Mouse (Mus musculus): Measurements from ENCODE around the gene Pip4p1. TPM values are rescaled to one million over a fixed set of nuclear protein-coding genes. Genes with fewer than 3 reads are reported as not detected.
"Not testable (repeated sequence)": the region's sequence is repeated elsewhere in the genome, so short reads cannot be mapped to it uniquely, and the experiment has no call there.

Gene Pip4p1
- total and polyA plus RNA-seq, 2 experiments, result 11.9 to 40.5 TPM

DNA sequence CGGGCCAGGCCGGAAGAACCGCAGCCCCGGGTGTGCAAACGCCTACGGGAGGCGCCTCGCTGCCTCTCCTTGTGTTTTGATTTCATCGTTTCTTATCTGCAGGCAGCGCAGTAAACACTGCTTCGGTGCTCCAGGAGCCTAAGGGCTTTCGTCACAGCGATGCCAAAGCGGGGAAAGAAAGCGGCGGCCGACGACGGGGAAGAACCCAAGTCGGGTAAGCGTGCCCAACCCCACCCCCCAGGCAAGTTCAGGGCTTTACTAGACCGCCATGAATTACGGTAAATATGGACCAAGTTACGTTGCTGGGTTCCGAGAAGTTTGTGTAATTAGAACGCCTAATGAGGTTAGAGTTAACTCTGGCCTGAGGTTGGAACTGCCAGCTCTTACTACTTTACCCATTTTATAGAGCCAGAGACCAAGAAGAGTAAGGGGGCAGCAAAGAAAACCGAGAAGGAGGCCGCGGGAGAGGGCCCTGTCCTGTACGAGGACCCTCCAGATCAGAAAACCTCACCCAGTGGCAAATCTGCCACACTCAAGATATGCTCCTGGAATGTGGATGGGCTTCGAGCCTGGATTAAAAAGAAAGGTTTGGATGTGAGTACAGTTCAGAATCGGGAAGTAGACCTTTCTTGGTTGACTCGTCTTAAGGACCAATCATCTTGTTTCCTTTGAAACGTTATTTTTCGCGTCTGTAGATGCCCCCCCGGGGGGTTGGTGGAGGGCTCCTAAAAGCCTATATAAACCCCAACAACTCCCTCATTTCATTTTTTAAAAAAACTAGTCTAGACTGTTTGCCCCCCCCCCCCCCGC is 5.3 kb downstream of the Pip4p1 start:
- peaks cover 29% of the 10 kb centered on the region for H3K36me3 ChIP-seq (ENCODE audit: control insufficient read depth, insufficient read depth, low read length)
- peak overlapping the region; percentile 32 for H3K27ac ChIP-seq (replicated peaks; ENCODE audit: insufficient read depth, low read depth, low read length)
- peak; percentile 31 for DNase-seq (ENCODE audit: extremely low read depth, low read depth, low spot score)
- no peak for TF ChIP-seq POLR2A (IDR thresholded peaks at IDR 0.05; ENCODE audit: extremely low read depth, insufficient read depth, low read length)
- no peak for TF ChIP-seq CTCF (IDR thresholded peaks at IDR 0.05; ENCODE audit: low read depth, low read length)
- peak overlapping the region; percentile 64 for H3K4me3 ChIP-seq (ENCODE audit: insufficient read depth, low read depth, low read length)
- WGBS, result 2% methylated on average over 38 of the region's 38 CpGs
- H3K9ac ChIP-seq (ENCODE audit: low read depth, low read length), result peak overlapping the region; percentile 71
- H3K79me2 ChIP-seq (ENCODE audit: control insufficient read depth, insufficient read depth, low read length), result no peaks in the 10 kb centered on the region; the same call in 1 of the 2 replicates
- peaks cover 5% of the 10 kb centered on the region for H3K4me1 ChIP-seq (ENCODE audit: control insufficient read depth, insufficient read depth, low read length)
- H3K27me3 ChIP-seq (ENCODE audit: control insufficient read depth, insufficient read depth, low read length), result no peaks in the 10 kb centered on the region

DNA sequence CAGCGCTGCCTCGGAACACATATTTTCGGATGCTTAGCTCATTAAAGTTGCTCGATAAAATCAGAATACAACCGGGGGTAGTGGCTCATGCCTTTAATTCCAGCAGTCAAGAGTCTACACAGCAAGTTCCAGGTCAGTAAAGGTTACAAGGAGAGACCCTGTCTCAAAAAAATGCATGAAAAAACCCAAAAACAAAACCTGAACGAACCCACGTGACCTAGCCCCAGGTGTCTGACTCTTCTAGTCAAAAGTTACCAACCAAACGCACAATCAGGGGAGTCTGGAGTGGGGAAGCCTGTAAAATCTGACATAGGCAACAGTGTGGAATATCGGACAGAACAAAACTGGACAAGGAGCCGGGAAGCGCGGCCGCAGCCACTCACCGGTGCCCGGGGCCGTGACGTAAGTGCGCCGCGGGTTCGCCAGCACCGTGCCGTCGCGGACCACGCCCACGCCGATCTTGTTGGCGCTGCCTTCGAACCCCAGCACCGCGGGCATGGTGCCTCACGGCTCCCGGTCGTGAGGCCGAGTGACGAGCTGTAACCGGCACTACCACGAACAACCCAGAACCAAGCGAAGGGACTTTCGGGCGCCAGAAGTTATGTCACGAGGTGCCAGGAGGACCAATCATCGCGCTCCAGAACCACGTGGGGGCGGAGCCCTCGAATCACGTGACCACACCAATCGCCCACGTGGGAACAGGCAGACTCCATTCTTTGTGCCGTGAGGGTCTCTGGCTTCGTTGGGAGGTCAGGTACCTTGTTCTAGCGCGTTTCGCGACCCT is 6.2 kb downstream of the Pip4p1 start, which contains the start of the genes Osgep and Apex1:
TSS of gene Osgep (minus strand) at position 613 of the 784 bp plus-strand sequence.
TSS of gene Apex1 (plus strand) at position 688 of the 784 bp plus-strand sequence.
- Histone ChIP-seq H3K79me2 (ENCODE audit: control insufficient read depth, insufficient read depth, low read length) (no peaks in the 10 kb centered on the region), H3K9ac (ENCODE audit: low read depth, low read length) (peak within 1 kb of the TSS; percentile 78), H3K4me1 (ENCODE audit: control insufficient read depth, insufficient read depth, low read length) (no peaks in the 10 kb centered on the region; the same call in none of the 2 replicates), H3K4me3 (ENCODE audit: insufficient read depth, low read depth, low read length) (peak within 1 kb of the TSS; percentile 64), H3K27ac (replicated peaks; ENCODE audit: insufficient read depth, low read depth, low read length) (peak within 1 kb of the TSS; percentile 64), H3K36me3 (ENCODE audit: control insufficient read depth, insufficient read depth, low read length) (peaks cover 29% of the 10 kb centered on the region), H3K27me3 (ENCODE audit: control insufficient read depth, insufficient read depth, low read length) (no peaks in the 10 kb centered on the region)
- TF ChIP-seq CTCF (IDR thresholded peaks at IDR 0.05; ENCODE audit: low read depth, low read length) (no peak), POLR2A (IDR thresholded peaks at IDR 0.05; ENCODE audit: extremely low read depth, insufficient read depth, low read length) (peak; percentile 63; the same call in 1 of the 2 replicates)
- under 1% methylated on average over 57 of the region's 57 CpGs for WGBS
- peak; percentile 95 for DNase-seq (ENCODE audit: extremely low read depth, low read depth, low spot score)

DNA sequence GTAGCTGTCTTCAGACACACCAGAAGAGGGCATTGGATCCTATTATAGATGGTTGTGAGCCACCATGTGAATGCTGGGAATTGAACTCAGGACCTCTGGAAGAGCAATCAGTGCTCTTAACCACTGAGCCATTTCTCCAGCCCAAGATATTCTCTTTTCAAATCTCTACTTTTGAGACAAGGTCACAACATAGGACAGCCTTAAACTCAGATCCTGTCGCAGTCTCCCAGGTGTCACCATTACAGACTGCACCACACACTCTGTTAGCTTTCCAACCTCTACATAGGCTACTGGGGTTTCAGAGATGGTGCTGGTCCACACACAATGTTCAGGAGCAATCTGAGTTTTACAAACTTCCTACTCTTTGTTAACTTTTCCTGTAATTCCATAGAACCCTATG is 7.2 kb downstream of the Pip4p1 start:
- WGBS, result 49% methylated on average over 1 of the region's 1 CpGs
- not testable (repeated sequence) for H3K27me3 ChIP-seq (ENCODE audit: control insufficient read depth, insufficient read depth, low read length); H3K4me1 ChIP-seq (ENCODE audit: control insufficient read depth, insufficient read depth, low read length); H3K79me2 ChIP-seq (ENCODE audit: control insufficient read depth, insufficient read depth, low read length); DNase-seq (ENCODE audit: extremely low read depth, low read depth, low spot score); H3K27ac ChIP-seq (replicated peaks; ENCODE audit: insufficient read depth, low read depth, low read length); H3K9ac ChIP-seq (ENCODE audit: low read depth, low read length); H3K4me3 ChIP-seq (ENCODE audit: insufficient read depth, low read depth, low read length)
- peaks cover 20% of the 10 kb centered on the region for H3K36me3 ChIP-seq (ENCODE audit: control insufficient read depth, insufficient read depth, low read length)

DNA sequence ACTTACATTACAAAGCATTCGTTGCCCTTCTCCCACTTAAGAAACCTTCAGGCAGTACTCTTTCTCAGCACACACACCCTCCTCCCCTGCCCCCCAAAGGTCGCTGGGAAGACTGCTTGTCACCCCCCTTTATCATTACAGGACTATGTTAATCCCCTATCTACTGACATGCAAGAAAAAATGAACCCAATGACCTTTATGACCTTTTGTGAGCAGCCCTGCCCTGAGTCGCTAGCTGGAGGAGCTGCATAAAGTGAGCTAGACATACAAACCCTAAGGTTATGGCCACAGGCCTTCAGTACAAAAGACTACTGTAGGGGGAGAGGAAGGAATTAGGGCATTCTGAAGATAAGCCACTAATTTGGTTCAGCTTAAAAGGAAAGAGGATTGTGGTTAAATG is 19.3 kb downstream of the Pip4p1 start:
- H3K27ac ChIP-seq (replicated peaks; ENCODE audit: insufficient read depth, low read depth, low read length), result no peak overlapping the region
- H3K4me3 ChIP-seq (ENCODE audit: insufficient read depth, low read depth, low read length), result no peak overlapping the region
- WGBS, result 82% methylated on average over 3 of the region's 3 CpGs
- no peaks in the 10 kb centered on the region for H3K4me1 ChIP-seq (ENCODE audit: control insufficient read depth, insufficient read depth, low read length)
- no peak overlapping the region for H3K9ac ChIP-seq (ENCODE audit: low read depth, low read length)
- TF ChIP-seq POLR2A (IDR thresholded peaks at IDR 0.05; ENCODE audit: extremely low read depth, insufficient read depth, low read length) (no peak), CTCF (IDR thresholded peaks at IDR 0.05; ENCODE audit: low read depth, low read length) (no peak)
- no peaks in the 10 kb centered on the region for H3K27me3 ChIP-seq (ENCODE audit: control insufficient read depth, insufficient read depth, low read length)
- H3K79me2 ChIP-seq (ENCODE audit: control insufficient read depth, insufficient read depth, low read length), result no peaks in the 10 kb centered on the region
- peaks cover 17% of the 10 kb centered on the region for H3K36me3 ChIP-seq (ENCODE audit: control insufficient read depth, insufficient read depth, low read length)
- DNase-seq (ENCODE audit: extremely low read depth, low read depth, low spot score), result no peak

DNA sequence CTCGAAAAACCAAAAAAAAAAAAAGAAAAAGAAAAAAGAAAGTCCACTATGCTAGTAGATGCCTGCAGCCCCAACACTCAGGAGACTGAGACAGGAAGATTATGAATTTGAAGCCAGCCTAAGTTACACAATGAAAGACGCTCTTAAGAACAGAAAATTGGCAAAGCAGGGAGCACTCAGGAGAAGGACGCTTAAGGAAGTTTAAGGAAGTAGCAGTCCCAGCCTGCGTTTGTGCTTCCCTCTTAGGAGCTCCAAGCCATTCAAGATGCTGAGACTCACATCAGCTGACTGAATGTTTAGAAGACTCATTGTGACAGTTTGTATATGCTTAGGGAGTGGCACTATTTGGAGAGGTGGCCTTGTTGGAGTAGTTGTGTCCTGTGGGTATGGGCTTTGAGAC is 22.5 kb downstream of the Pip4p1 start:
- Histone ChIP-seq H3K27ac (replicated peaks; ENCODE audit: insufficient read depth, low read depth, low read length) (no peak overlapping the region), H3K4me1 (ENCODE audit: control insufficient read depth, insufficient read depth, low read length) (no peaks in the 10 kb centered on the region), H3K9ac (ENCODE audit: low read depth, low read length) (no peak overlapping the region), H3K36me3 (ENCODE audit: control insufficient read depth, insufficient read depth, low read length) (peaks cover 4% of the 10 kb centered on the region), H3K27me3 (ENCODE audit: control insufficient read depth, insufficient read depth, low read length) (no peaks in the 10 kb centered on the region), H3K79me2 (ENCODE audit: control insufficient read depth, insufficient read depth, low read length) (no peaks in the 10 kb centered on the region), H3K4me3 (ENCODE audit: insufficient read depth, low read depth, low read length) (no peak overlapping the region)
- TF ChIP-seq CTCF (IDR thresholded peaks at IDR 0.05; ENCODE audit: low read depth, low read length), result no peak
- TF ChIP-seq POLR2A (IDR thresholded peaks at IDR 0.05; ENCODE audit: extremely low read depth, insufficient read depth, low read length), result no peak
- no peak for DNase-seq (ENCODE audit: extremely low read depth, low read depth, low spot score)
- 70% methylated on average over 4 of the region's 4 CpGs for WGBS

DNA sequence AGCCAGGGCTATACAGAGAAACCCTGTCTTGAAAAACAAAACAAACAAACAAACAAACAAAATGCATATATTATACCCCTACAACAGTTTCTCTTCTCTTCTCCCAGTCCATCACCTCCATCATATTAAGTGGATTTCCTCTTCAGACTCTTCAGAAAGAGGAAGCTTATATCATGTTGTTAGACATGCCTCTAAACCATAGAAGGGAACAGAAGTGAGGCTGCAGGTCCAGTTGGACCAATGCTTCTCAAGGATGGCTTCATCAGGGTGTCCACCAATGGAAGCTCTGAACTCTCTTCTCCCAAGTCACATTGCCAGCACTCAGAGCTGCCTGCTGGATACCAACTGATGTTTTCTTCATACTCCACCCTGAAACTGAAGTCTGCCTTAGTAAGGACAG is 25.3 kb downstream of the Pip4p1 start:
- DNase-seq (ENCODE audit: extremely low read depth, low read depth, low spot score); H3K4me3 ChIP-seq (ENCODE audit: insufficient read depth, low read depth, low read length); H3K36me3 ChIP-seq (ENCODE audit: control insufficient read depth, insufficient read depth, low read length): not testable (repeated sequence)

More for the DNA sequence above, 25.3 kb downstream of the Pip4p1 start:
- not testable (repeated sequence) for H3K4me1 ChIP-seq (ENCODE audit: control insufficient read depth, insufficient read depth, low read length); H3K9ac ChIP-seq (ENCODE audit: low read depth, low read length); H3K79me2 ChIP-seq (ENCODE audit: control insufficient read depth, insufficient read depth, low read length); H3K27ac ChIP-seq (replicated peaks; ENCODE audit: insufficient read depth, low read depth, low read length); H3K27me3 ChIP-seq (ENCODE audit: control insufficient read depth, insufficient read depth, low read length)

Data from liver, adult 2 months (tissue).